Mouse (Mus musculus): ENCODE results near the gene Topaz1.
A peak's percentile ranks its signal among the peaks of the same experiment; 100 is the strongest.

DNA sequence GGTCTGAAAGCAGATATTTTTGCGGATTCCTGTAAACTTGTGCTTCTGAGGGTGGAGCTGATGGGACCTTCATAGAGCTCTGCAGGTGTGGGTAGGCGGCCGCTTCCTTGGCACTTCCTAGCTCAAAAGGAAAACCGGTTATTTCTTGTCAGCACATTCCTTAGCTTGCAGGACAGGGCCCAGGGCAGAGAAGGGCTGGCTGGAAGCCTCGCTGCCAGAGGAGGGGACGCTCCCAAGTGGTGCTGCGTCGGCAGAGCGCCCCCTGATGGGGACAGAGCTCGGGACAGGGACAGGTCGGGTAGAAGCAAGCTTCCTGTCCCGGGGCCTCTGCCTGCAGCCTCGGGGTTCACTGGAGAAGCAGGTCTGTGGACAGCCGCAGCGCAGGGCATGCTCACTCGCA is 90.5 kb downstream of the Topaz1 start:
- no peak for TF ChIP-seq CHD2 (IDR thresholded peaks at IDR 0.05; ENCODE audit: low read depth, low read length)
- 0 out of 2 replicates have a peak, but pooled peaks have one; percentile 26 for TF ChIP-seq MAFK (IDR thresholded peaks at IDR 0.05; ENCODE audit: insufficient read depth, low read depth, low read length)
- TF ChIP-seq ZNF384 (IDR thresholded peaks at IDR 0.05; ENCODE audit: low read depth, low read length), result no peak
- no peak for TF ChIP-seq HCFC1 (IDR thresholded peaks at IDR 0.05; ENCODE audit: borderline replicate concordance, insufficient read depth, low read length)
- TF ChIP-seq ZC3H11A (IDR thresholded peaks at IDR 0.05; ENCODE audit: borderline replicate concordance, low read depth, low read length), result no peak

Data from ES-E14 (cell line).